Mouse (Mus musculus) layer of hippocampus, adult 8-10 months (tissue): ENCODE results near the gene Aox2. TPM values are rescaled to one million over a fixed set of nuclear protein-coding genes. Genes with fewer than 3 reads are reported as not detected.

Experiments used
- DNase-seq, 2 experiments: peaks; one replicate each; pipeline ENCODE4 v3.0.0; 2022; ENCODE audit warnings: low spot score in 2 of 2
- total RNA-seq, 4 experiments: library from RNA; stranded (reverse); gene quantifications; 2 replicates each; pipeline ENCODE4 v1.2.4; 2022

Aox2 gene
- total RNA-seq, 4 experiments from 2014 or later = 0.05 to 0.07 TPM; not detected in 2

DNA sequence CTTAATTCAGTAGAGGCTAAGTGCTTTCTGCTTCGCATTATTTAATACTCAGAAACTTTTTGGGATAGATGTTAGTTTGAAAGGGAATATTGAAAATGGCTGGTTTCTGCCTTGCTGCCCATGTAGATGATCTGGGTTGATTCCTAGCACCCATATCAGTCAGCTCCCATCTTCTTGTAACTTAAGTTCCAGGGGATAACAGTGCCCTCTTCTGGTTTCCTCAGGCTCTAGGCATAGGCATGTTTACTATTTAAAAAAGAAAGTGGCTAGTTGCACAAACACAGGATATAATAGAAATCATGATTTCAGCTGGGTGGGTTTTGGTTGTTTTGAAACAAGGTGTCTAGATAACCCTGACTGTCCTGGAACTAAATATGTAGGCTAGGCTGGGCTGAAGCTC lies 118.1 kb downstream of the Aox2 start:
- DNase-seq = no peak

- no peak for DNase-seq
Measured at GRCm38 (mm10) chr1:58397731-58398130, 119.6 kb downstream of the Aox2 start.

DNA sequence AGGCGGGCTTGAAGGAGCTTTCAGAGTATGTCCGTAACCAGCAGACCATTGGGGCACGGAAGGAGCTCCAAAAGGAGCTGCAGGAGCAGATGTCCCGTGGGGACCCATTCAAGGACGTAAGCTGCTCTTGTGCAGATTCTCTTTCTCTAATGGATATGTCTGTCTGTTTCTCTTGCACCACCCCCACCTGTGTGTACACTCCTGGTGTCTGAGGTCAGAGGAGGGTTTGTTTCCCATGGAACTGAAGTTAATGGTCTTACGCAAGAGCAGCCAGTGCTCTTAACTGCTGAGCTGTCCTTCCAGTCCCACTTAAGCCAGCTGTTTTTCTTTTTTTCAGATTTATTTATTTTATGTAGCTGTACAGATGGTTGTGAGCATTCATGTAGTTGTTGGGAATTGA lies 123.3 kb downstream of the Aox2 start:
- DNase-seq = no peak

- DNase-seq = no peak
Measured at GRCm38 (mm10) chr1:58403745-58404144, 125.6 kb downstream of the Aox2 start.

DNA sequence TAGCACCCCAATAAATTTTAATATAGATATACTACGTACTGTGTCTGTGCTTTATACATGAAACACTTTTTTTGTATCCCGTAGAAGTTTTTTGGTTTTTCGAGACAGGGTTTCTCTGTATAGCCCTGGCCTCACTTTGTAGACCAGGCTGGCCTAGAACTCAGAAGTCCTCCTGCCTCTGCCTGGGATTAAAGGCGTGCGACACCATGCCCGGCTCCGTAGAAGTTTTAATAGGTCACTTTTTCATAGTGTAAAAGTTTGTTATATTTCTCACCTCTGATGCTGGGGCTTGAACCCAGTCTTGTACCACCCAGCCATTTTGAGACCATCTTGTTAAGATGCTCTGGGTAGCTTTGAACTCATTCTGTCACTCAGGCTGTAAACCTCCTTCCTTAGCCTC lies 129.2 kb downstream of the Aox2 start:
- DNase-seq = no peak

DNA sequence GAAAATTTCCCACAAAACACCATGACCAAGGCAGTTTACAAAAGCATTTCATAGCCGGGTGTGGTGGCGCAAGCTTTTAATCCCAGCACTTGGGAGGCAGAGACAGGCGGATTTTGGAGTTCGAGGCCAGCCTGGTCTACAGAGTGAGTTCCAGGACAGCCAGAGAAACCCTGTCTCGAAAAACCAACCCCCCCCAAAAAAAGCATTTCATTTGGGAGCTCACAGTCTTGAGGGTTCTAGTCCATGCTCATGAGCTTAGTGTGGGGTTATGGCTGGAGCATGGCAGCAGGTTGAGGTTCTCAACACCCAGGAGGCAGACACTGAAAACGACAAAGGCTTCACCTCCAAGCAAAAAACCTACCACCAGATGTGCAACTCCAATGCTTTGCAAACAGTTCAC lies 130.0 kb downstream of the Aox2 start:
- no peak for DNase-seq

DNA sequence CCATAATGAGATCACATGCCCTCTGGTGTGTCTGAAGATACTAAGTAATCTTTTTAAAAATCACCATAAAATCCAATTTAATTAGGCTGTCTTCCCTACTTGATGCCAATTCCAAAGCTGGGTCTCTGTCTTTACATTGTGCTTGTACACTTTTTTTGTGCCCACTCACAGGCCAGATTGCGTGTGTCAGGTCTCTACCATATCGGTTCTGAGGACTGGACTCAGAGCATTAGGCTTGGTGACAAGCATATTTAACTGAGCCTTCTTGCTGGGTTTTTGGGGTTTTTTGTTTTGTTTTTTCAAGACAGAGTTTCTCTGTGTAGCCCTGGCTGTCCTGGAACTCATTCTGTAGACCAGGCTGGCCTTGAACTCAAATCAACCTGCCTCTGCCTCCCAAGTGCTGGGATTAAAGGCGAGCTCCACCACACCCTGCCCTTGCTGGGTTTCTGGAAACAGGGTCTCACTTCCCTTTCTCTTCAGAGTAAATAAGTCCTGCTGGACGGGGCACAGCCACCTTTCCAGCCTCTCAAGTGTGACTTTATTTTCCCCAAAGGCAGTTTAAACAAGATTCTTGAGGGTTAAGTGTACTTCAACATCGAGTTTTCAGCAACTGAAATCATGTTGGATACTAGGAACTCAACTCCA lies 131.5 kb downstream of the Aox2 start:
- DNase-seq = no peak

GRCm38 (mm10) chr1:58410198-58410588 lies 132.1 kb downstream of the Aox2 start:
- DNase-seq = no peak

DNA sequence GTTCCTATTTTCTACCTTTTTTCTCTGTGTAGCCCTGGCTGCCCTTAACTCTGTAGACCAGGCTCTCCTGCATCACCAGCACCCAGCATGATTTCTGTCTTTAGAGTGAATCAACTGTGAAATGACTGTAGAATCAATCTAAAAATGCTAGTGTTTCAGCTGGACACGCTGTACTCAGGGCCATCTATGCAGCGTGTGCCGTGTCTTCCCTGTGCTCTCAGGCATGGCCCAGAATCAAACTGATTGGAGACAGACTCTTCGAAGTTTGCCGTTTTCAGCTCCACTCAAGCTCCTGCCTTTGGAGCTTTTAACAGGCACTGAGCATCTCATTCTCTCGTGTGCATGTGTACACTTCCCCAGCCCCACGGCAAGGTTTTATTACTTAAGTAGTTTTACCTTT lies 132.7 kb downstream of the Aox2 start:
- DNase-seq = no peak

DNA sequence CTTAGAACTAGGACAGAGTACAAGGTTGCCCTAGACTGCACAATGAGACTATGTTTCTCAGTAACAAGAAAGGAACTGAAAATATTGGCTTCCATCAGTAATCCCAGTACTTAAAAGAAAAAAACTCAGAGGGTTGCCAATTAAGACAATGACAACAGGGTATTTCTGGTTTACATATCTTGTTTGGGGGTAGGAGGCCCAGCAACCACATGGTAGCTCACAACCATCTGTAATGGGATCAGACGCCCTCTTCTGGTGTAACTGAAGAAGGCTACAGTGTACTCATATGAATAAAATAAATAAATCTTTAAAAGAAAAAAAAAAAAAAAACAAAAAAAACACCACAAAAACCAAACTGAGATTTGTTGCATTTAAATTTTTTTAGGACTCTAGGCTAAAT lies 137.3 kb downstream of the Aox2 start:
- DNase-seq = no peak

DNA sequence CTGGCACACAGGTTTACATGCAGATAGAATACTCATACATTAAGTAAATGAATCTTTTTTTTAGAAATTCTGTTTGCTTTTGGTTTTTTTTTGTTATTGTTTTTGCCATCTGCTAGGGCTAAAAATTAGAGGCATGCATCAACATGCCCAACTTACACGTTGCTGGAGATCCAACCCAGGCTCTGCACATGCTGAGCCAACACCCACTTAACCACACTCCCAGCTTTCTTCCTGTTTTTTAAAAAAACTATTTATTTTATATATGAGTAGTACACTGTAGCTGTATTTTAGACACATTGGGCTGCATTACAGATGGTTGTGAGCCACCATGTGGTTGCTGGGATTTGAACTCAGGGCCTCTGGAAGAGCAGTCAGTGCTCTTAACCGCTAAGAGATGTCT lies 137.9 kb downstream of the Aox2 start:
- DNase-seq = no peak

DNA sequence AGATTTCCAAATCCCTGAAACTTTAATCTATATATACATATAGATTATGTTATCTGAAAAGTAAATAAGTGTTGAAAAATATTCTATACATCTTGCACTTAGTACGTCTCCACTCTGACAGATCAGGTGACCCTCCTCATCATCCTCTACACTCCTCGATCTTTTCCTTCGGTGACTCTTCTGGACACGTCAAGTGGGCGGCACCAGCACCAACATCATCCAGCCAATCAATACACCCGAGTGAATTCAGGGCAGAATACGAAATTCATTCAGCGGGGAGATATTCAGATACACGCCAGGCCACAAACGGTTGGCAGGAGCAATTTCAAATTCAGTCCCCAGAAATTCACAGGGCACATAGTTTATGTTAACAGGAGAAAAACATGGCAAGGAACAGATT lies 141.9 kb downstream of the Aox2 start:
- no peak for DNase-seq

GRCm38 (mm10) chr1:58420961-58421360 lies 142.8 kb downstream of the Aox2 start:
- DNase-seq = no peak

DNA sequence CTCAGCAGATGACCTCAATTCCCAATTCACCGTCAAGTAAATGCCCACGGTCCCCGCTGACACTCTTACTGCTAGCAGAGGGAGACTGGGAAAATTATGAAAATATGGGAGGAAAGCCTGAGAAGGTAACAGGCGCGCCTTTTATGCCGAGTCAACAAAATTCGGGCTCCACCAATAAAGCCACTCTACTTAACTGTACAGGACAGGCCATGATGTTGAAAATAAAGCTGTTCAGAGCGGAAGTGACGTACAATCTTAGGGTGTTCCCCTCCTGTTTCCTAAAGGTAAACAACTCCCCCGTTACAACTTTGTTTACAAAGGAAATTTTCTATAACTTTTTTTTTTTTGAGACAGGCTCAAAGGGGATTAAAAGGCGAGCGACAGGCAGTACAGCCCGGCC lies 144.8 kb downstream of the Aox2 start:
- DNase-seq = no peak

DNA sequence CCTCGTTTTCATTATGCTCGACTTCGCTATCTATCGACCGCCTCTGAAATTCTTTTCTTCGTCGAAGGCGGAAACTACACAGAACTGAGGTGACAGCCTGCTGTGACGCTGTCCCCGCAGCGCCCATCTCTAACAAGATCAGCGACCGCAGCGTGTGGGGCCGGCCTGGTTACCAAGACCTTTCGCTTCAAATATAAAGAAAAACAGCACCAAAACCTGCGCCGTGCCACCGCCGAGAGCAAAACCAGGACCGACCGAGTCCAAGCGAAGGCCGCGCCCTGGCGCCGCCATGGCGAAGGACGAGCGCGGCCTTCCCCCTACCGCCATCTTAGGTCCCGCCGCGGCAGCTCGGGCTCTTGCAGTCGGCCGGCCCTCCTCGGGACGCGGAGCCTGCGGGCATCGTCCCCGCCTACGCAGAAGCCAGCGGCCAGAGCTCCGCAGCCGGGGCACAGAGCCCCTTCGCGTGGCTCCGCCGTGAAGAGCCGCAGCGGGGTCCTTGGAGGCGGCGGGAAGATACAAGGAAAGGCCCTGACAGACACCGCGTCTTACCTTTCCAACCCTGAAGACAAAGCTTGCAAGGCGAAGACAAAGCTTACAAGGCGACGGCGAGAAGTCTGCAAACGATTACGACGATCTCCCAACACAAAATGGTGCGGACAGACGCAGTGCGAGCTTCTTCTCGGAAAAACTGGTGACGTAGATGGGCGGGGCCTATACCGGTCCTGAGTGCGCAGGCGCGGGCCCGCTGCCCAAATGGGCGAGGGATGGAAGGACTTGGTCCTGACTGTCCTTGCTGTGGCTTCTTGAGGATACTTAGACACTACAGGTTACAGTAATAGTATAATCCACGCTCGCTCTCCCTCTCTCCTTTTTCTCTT lies 145.5 kb downstream of the Aox2 start, which contains the start of gene Clk1:
Gene Clk1, minus strand, starts transcription at position 696 of the 878 bp plus-strand sequence.
- DNase-seq = peak; percentile 92 to 96

- DNase-seq = no peak
Measured at GRCm38 (mm10) chr1:58424551-58424950, 146.4 kb downstream of the Aox2 start.

Other genes with a start within 250 kb of the Aox2 start
- 1 to 10 TPM; 4.9 to 7.4 (median 6.0) TPM for gene Aox1, start 248.4 kb upstream of the Aox2 start, total RNA-seq
- gene Aox3, start 165.2 kb upstream of the Aox2 start, total RNA-seq = 1 to 10 TPM; 2.6 to 4.2 (median 3.1) TPM
- gene Aox4, start 67.9 kb upstream of the Aox2 start, total RNA-seq = 1 to 10 TPM; 1.8 to 2.8 (median 2.4) TPM
- gene Bzw1, start 114.6 kb downstream of the Aox2 start, total RNA-seq = 100 to 1,000 TPM; 104 to 124 (median 112) TPM
- gene Clk1, start 145.7 kb downstream of the Aox2 start, total RNA-seq = 100 to 1,000 TPM; 129 to 171 (median 145) TPM
- gene Nif3l1, start 166.8 kb downstream of the Aox2 start, total RNA-seq = 10 to 100 TPM; 15.7 to 30.6 (median 22.0) TPM
- gene Ppil3, start 167.2 kb downstream of the Aox2 start, total RNA-seq = 10 to 100 TPM; 26.9 to 34.1 (median 31.9) TPM
- 10 to 100 TPM; 25.7 to 28.4 (median 25.8) TPM for gene Orc2, start 226.8 kb downstream of the Aox2 start, total RNA-seq